Mouse (Mus musculus) brain, embryonic 14.5 days (tissue): ENCODE results near the gene Gm28051. TPM values are rescaled to one million over a fixed set of nuclear protein-coding genes. Genes with fewer than 3 reads are reported as not detected.
A peak's percentile ranks its signal among the peaks of the same experiment; 100 is the strongest.

Source experiments
- DNase-seq: peaks from one replicate; pipeline ENCODE4 v3.0.0-alpha.2; 2011; ENCODE audit warnings: low read depth
- CTCF ChIP-seq: fragments of 200-500 bp; IDR thresholded peaks from 2 replicates; pipeline ENCODE4 v1.5.1; 2012; ENCODE audit warnings: inconsistent platforms, mild to moderate bottlenecking, moderate library complexity, borderline replicate concordance; ENCODE audit not compliant: insufficient read depth, insufficient read length; ENCODE audit errors: extremely low read depth
- POLR2A ChIP-seq: fragments of 200-500 bp; IDR thresholded peaks from 2 replicates; pipeline ENCODE4 v1.6.1; 2012; ENCODE audit warnings: mild to moderate bottlenecking, inconsistent platforms, borderline replicate concordance; ENCODE audit not compliant: poor library complexity, insufficient read depth, insufficient read length, severe bottlenecking; ENCODE audit errors: extremely low read depth
- polyA plus RNA-seq: library from polyadenylated mRNA; depleted of rRNA; stranded (reverse); fragments of >200 nt; gene quantifications from 2 replicates; pipeline ENCODE4 v1.2.3, GENCODE M21; 2012

Gm28051 gene
- polyA plus RNA-seq, 1 experiment, result not detected

GRCm38 (mm10) chr12:102691180-102691579 is 66.4 kb downstream of the Gm28051 start:
- TF ChIP-seq CTCF, result no peak
- TF ChIP-seq POLR2A, result no peak
- no peak for DNase-seq

DNA sequence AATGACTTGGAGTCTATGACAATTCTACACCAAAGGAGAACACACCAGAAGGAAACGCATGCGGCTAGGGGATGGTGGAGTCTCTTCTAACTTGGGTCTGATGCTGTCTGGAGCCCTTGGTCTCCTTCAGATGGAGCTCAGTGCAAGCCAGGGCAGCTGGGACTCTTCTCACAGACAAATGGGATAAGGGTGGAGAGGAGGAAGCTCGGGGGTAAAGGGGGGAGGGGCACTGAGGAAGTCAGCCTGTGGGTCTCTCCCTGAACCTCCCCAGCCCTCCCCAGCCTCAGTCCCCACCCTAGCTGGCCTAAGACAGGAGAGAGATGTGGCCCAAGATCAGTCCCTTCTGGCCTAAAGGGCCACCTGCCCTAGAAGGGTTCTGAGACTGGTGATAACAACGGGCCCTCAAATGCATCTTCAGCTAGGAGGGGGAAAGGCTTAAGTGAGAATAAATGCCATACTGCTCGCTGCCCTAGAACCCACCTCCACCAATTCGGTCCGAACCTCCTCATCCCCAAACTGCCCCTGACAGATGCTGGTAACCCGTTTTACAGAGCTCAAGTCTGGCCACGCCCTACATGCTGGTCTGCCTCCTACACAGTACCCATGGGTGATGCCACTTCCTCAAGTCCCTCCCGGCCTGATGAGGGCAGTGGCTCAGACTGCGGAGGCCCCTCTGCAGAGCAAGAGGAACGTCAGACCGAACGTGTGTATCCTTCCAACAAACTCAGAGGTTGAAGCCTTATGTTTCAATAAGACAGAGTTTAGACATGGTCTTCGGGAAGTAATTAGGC is 67.6 kb downstream of the Gm28051 start:
- no peak for TF ChIP-seq POLR2A
- TF ChIP-seq CTCF, result no peak

GRCm38 (mm10) chr12:102686321-102686720 is 71.2 kb downstream of the Gm28051 start:
- DNase-seq, result no peak
- no peak for TF ChIP-seq POLR2A
- TF ChIP-seq CTCF, result no peak

More for the DNA sequence above, 67.6 kb downstream of the Gm28051 start:
- DNase-seq, result no peak

DNA sequence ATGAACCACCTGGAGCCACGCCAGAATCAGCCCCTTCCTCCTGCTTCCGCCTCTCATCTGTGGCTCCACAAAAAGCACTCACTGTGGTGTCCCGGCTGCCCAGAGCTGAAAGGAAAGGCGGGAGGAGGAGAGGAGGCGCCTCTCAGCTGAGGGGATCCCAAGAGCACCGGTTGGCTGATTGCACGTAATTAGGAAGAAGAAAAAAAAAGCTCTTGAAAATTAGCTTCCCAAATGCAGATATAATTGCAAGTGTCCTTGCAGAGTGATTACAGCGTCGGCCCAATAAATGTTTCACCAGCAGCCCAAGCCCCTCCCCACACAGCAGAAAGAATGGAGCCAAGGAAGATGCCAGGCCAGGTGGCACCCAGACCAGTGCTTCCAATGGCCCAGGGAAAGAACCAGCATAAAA is 72.0 kb downstream of the Gm28051 start:
- peak; percentile 84 for DNase-seq

DNA sequence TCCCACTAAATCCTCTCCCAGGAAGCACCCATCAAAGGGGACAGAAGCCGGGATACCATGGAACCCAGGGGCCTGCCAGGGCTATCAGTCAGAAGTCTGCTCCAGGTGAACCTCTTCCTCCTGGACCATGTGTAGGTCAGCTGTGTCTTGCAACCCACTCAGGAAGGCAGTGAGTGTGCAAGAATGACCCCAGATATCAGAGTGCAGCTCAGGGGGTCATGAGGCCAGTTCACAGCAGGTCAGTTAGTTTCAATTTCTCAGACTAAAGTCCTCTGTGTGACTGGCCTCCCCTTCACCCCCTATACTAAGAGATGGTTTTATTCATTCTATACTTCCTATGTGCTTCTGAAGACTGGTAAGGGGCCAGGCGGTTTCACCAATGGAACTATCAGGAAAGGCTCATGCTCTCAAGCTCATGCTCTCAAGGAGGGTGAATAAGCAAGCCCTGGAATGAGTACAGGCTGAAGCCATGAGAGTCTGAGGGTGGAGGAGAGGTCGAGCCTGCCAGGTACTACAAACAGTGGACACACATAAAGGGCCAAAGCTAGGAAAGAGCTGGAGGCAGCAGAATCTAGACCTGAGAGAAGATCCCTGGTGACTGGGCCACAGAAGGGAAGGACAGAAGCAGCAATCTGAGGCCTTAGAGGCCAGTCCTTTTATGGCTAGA is 72.7 kb downstream of the Gm28051 start:
- TF ChIP-seq POLR2A, result no peak
- TF ChIP-seq CTCF, result no peak
- no peak for DNase-seq

More for the DNA sequence above, 72.0 kb downstream of the Gm28051 start:
- TF ChIP-seq POLR2A (no peak), CTCF (no peak)

DNA sequence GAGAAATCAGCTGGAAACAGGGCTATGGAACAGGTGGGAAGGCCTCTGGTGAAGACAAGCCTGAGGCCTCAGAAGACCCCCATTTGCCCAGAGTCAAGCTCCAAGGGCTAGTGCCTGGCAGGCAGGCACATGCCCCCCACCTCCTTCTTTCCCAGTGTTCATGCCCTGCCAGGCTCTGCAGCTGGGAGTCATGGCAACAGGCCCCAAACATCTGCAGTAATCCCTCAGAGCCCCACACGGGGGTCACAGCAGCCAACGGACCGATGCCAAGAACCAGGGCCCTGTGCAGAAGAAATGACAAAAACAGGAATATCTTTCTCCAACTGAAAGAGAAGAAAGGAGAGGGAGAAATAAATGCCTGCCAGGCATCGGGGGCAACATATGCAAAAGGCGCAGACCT is 73.6 kb downstream of the Gm28051 start:
- TF ChIP-seq POLR2A, result no peak
- TF ChIP-seq CTCF, result no peak
- DNase-seq, result peak; percentile 67

DNA sequence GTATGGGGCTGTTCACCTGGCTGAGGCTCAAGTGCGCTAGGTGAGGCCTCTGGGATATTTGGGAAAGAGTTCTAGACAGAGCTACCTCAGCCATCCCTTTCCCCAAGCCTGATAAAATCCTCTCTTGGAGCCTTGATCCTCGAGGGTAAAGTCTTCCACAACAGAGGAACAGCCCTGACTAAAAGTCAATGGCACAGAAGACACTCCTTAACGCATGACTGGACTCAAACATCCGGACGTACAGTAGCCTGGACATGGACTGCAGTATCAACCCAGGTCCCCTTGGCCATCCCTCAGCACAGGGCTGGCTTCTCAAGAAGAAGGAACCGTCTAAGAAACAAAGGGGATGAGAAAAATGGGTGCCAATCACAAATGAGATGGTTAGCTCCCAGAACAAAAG is 74.1 kb downstream of the Gm28051 start:
- no peak for DNase-seq
- no peak for TF ChIP-seq POLR2A
- TF ChIP-seq CTCF, result no peak

GRCm38 (mm10) chr12:102682722-102683299 is 74.8 kb downstream of the Gm28051 start:
- DNase-seq, result no peak
- no peak for TF ChIP-seq POLR2A
- no peak for TF ChIP-seq CTCF

- DNase-seq, result no peak
- TF ChIP-seq CTCF (no peak), POLR2A (no peak)
Measured at GRCm38 (mm10) chr12:102682085-102682484, 75.5 kb downstream of the Gm28051 start.

- TF ChIP-seq POLR2A, result no peak
- 0 out of 2 replicates have a peak, but pooled peaks have one; percentile 15 for TF ChIP-seq CTCF
- DNase-seq, result no peak
Measured at GRCm38 (mm10) chr12:102681590-102681989, 76.0 kb downstream of the Gm28051 start.

- no peak for DNase-seq
- TF ChIP-seq POLR2A (no peak), CTCF (no peak)
Measured at GRCm38 (mm10) chr12:102678820-102679219, 78.7 kb downstream of the Gm28051 start.

GRCm38 (mm10) chr12:102677089-102677488 is 80.5 kb downstream of the Gm28051 start:
- no peak for DNase-seq
- no peak for TF ChIP-seq CTCF
- TF ChIP-seq POLR2A, result no peak

GRCm38 (mm10) chr12:102674556-102674955 is 83.0 kb downstream of the Gm28051 start:
- TF ChIP-seq POLR2A (no peak), CTCF (no peak)
- no peak for DNase-seq
